Mouse (Mus musculus): ENCODE results near the gene Rbm47. TPM values are rescaled to one million over a fixed set of nuclear protein-coding genes. Genes with fewer than 3 reads are reported as not detected.
"Not testable (repeated sequence)": the region's sequence is repeated elsewhere in the genome, so short reads cannot be mapped to it uniquely, and the experiment has no call there.

Rbm47 gene
- polyA plus RNA-seq, 1 experiment from 2014 or later = 41.5 TPM

- Histone ChIP-seq H3K27me3 (replicated peaks; ENCODE audit: insufficient read depth, low read length) (no peaks in the 10 kb centered on the region), H3K4me2 (replicated peaks; ENCODE audit: low read depth, low read length) (no peak overlapping the region), H3K27ac (ENCODE audit: low read length) (no peak overlapping the region), H3K9ac (replicated peaks; ENCODE audit: low read depth) (no peak overlapping the region), H3K36me3 (ENCODE audit: insufficient read depth, low read length) (no peaks in the 10 kb centered on the region), H3K9me3 (ENCODE audit: low read length) (no peaks in the 10 kb centered on the region), H3K4me3 (ENCODE audit: low read depth, low read length) (no peak overlapping the region), H3K4me1 (ENCODE audit: insufficient read depth, low read depth, low read length) (no peaks in the 10 kb centered on the region)
- WGBS = 67% methylated on average over 16 of the region's 16 CpGs
- TF ChIP-seq CTCF (IDR thresholded peaks at IDR 0.05) (no peak), EP300 (IDR thresholded peaks at IDR 0.05) (no peak)
- DNase-seq (ENCODE audit: low spot score) (no peak), ATAC-seq (no peak)
These were observed 17.7 kb upstream of the Rbm47 start for GRCm38 (mm10) chr5:66190481-66191184.

DNA sequence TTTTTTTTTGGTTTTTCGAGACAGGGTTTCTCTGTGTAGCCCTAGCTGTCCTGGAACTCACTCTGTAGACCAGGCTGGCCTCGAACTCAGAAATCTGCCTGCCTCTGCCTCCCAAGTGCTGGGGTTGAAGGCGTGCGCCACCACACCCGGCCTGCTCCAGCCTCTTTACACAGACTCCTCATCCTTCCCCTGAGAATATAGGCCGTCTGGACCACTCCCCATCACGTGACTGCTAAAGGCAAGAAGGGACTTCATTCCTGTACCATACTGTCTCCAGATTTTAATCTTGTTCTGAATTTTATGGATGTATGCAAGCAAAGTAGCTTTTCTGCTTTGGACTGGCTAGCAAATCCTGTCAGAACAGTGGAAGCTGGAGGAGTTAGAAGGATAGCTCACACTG is 15.7 kb upstream of the Rbm47 start:
- H3K4me1 ChIP-seq (ENCODE audit: insufficient read depth, low read depth, low read length); H3K9ac ChIP-seq (replicated peaks; ENCODE audit: low read depth); H3K27ac ChIP-seq (ENCODE audit: low read length); H3K9me3 ChIP-seq (ENCODE audit: low read length); DNase-seq (ENCODE audit: low spot score); H3K27me3 ChIP-seq (replicated peaks; ENCODE audit: insufficient read depth, low read length); ATAC-seq; H3K4me3 ChIP-seq (ENCODE audit: low read depth, low read length); H3K4me2 ChIP-seq (replicated peaks; ENCODE audit: low read depth, low read length); H3K36me3 ChIP-seq (ENCODE audit: insufficient read depth, low read length): not testable (repeated sequence)
- WGBS = 88% methylated on average over 5 of the region's 7 CpGs

DNA sequence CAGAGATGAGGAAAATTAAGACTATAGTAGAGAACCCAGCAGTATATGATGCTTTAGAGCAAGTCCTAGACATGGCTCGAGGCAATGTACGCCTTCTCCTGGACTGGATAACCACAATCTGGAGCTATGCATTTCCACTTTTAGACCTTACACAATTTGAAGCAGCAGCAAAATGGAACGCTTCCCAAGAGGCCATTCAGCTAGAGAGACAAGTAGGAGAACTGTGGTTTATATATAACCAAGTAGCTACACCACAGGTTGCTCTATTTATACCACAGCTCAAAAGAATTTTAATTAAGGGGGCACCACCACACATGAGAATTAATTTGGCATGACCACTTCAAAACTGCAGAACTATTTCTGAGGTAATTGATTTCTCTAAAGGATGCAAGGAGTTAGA is 9.2 kb upstream of the Rbm47 start:
- no peak overlapping the region for H3K9ac ChIP-seq (replicated peaks; ENCODE audit: low read depth)
- no peak for DNase-seq (ENCODE audit: low spot score)
- no peak overlapping the region for H3K27ac ChIP-seq (ENCODE audit: low read length)
- H3K4me2 ChIP-seq (replicated peaks; ENCODE audit: low read depth, low read length) = no peak overlapping the region
- H3K27me3 ChIP-seq (replicated peaks; ENCODE audit: insufficient read depth, low read length) = no peaks in the 10 kb centered on the region
- WGBS = 69% methylated on average over 3 of the region's 3 CpGs
- H3K4me1 ChIP-seq (ENCODE audit: insufficient read depth, low read depth, low read length) = no peaks in the 10 kb centered on the region
- TF ChIP-seq CTCF (IDR thresholded peaks at IDR 0.05) = no peak
- no peak for TF ChIP-seq EP300 (IDR thresholded peaks at IDR 0.05)
- no peaks in the 10 kb centered on the region for H3K9me3 ChIP-seq (ENCODE audit: low read length)
- ATAC-seq = no peak
- no peaks in the 10 kb centered on the region for H3K36me3 ChIP-seq (ENCODE audit: insufficient read depth, low read length)
- H3K4me3 ChIP-seq (ENCODE audit: low read depth, low read length) = no peak overlapping the region

- Histone ChIP-seq H3K27me3 (replicated peaks; ENCODE audit: insufficient read depth, low read length) (no peaks in the 10 kb centered on the region), H3K4me3 (ENCODE audit: low read depth, low read length) (no peak overlapping the region), H3K36me3 (ENCODE audit: insufficient read depth, low read length) (no peaks in the 10 kb centered on the region), H3K9ac (replicated peaks; ENCODE audit: low read depth) (no peak overlapping the region), H3K4me1 (ENCODE audit: insufficient read depth, low read depth, low read length) (no peaks in the 10 kb centered on the region), H3K27ac (ENCODE audit: low read length) (no peak overlapping the region), H3K4me2 (replicated peaks; ENCODE audit: low read depth, low read length) (no peak overlapping the region), H3K9me3 (ENCODE audit: low read length) (no peaks in the 10 kb centered on the region)
- 55% methylated on average over 23 of the region's 23 CpGs for WGBS
- DNase-seq (ENCODE audit: low spot score) = no peak
- TF ChIP-seq CTCF (IDR thresholded peaks at IDR 0.05) = no peak
- TF ChIP-seq EP300 (IDR thresholded peaks at IDR 0.05) = no peak
- ATAC-seq = no peak
These were observed 1.4 kb upstream of the Rbm47 start for GRCm38 (mm10) chr5:66174160-66174837.

DNA sequence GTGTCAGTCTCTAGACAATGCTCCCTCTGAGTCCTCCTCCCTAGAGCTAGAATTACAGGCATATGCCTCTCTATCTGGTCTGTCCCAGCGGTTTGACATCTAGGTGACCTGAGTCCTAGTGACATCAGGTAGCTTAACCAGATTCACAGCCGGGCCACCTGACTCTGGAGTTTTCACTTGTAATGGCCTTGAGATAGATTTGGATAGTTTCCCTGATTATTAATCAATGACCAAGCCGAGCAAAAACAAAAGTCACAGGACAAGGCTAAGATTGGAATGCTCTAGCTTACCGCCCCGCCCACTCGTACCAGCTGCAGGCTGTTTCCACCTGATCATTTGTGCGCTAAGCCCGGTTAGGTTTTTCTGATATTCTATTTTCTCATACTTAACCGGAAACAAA is 2.3 kb downstream of the Rbm47 start:
- Histone ChIP-seq H3K27me3 (replicated peaks; ENCODE audit: insufficient read depth, low read length) (no peaks in the 10 kb centered on the region), H3K36me3 (ENCODE audit: insufficient read depth, low read length) (no peaks in the 10 kb centered on the region), H3K9me3 (ENCODE audit: low read length) (no peaks in the 10 kb centered on the region), H3K27ac (ENCODE audit: low read length) (no peak overlapping the region), H3K4me1 (ENCODE audit: insufficient read depth, low read depth, low read length) (no peaks in the 10 kb centered on the region), H3K4me2 (replicated peaks; ENCODE audit: low read depth, low read length) (no peak overlapping the region), H3K9ac (replicated peaks; ENCODE audit: low read depth) (no peak overlapping the region), H3K4me3 (ENCODE audit: low read depth, low read length) (no peak overlapping the region)
- TF ChIP-seq EP300 (IDR thresholded peaks at IDR 0.05) = no peak
- TF ChIP-seq CTCF (IDR thresholded peaks at IDR 0.05) = no peak
- DNase-seq (ENCODE audit: low spot score) (no peak), ATAC-seq (no peak)
- 74% methylated on average over 9 of the region's 9 CpGs for WGBS

GRCm38 (mm10) chr5:66169099-66169485 is 3.8 kb downstream of the Rbm47 start:
- H3K4me3 ChIP-seq (ENCODE audit: low read depth, low read length) = no peak overlapping the region
- TF ChIP-seq CTCF (IDR thresholded peaks at IDR 0.05) = no peak
- TF ChIP-seq EP300 (IDR thresholded peaks at IDR 0.05) = no peak
- ATAC-seq (no peak), DNase-seq (ENCODE audit: low spot score) (no peak)
- no peaks in the 10 kb centered on the region for H3K27me3 ChIP-seq (replicated peaks; ENCODE audit: insufficient read depth, low read length)
- H3K4me1 ChIP-seq (ENCODE audit: insufficient read depth, low read depth, low read length) = no peaks in the 10 kb centered on the region
- H3K9ac ChIP-seq (replicated peaks; ENCODE audit: low read depth) = no peak overlapping the region
- H3K27ac ChIP-seq (ENCODE audit: low read length) = no peak overlapping the region
- no peak overlapping the region for H3K4me2 ChIP-seq (replicated peaks; ENCODE audit: low read depth, low read length)
- no peaks in the 10 kb centered on the region for H3K36me3 ChIP-seq (ENCODE audit: insufficient read depth, low read length)
- 88% methylated on average over 2 of the region's 2 CpGs for WGBS
- H3K9me3 ChIP-seq (ENCODE audit: low read length) = no peaks in the 10 kb centered on the region

Measured in lung, postnatal 0 days (tissue).